In the genomic region with DNA sequence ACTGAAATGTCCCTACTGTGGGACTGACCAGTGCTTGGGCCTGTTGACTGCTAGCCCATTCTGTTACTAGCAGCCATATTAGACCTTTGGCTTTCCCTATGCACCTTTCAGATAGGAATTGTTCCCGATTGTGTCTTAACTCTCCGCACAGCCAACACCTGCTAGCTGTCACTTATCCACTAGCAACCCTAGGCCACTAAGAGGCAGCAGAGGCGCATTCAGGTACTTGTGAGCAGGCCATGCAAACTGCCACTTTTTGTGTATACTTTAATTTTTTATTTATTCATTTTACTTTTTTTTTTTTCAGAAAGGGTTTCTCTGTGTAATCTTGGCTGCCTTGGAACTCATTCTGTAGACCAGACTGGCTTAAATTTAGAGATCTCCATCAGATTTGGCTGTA, we compare ENCODE assay signal across 15 mouse cellular contexts. TPM values are rescaled to one million over a fixed set of nuclear protein-coding genes. Genes with fewer than 3 reads are reported as not detected.
DNase-seq lines count a peak whose midpoint lies in the region; ATAC-seq and TF ChIP-seq lines count a peak whose summit lies in the region.
"Had no signal": no experiment of that assay in that cellular context is flagged by ENCODE, and none has a peak within 500 bp of the region (broad histone marks: within the 10 kb centered on the region; RNA-seq: fewer than 3 reads in every experiment).

No protein-coding gene starts in this region.

- no peak for ATAC-seq in lung, embryonic 16.5 days (ENCODE audit: low read depth)
- no peak for ATAC-seq in forebrain, embryonic 16.5 days

- no peak for DNase-seq in kidney, adult 2 months
- no peak for DNase-seq in kidney, postnatal 4 days
- DNase-seq in lung, adult 18-20 months: no peak
- DNase-seq in adipocyte (ENCODE audit: low spot score): peak; percentile 59
- DNase-seq in induced T-regulatory cell, adult 2 months (ENCODE audit: low read depth): peak; percentile 40
- DNase-seq: adrenal gland, postnatal 25 days; cerebellum, adult 11 months; midbrain, embryonic 14.5 days had no signal

- H3K9me3 ChIP-seq in lung, embryonic 16.5 days (ENCODE audit: control insufficient read depth, low read length): no peaks in the 10 kb centered on the region
- H3K9me3 ChIP-seq in forebrain, embryonic 16.5 days (ENCODE audit: control insufficient read depth, low read length): no peaks in the 10 kb centered on the region
- H3K9me3 ChIP-seq: heart, embryonic 15.5 days; hindbrain, embryonic 15.5 days; limb, embryonic 12.5 days had no signal

- no peaks in the 10 kb centered on the region for H3K27me3 ChIP-seq in kidney, adult 2 months (replicated peaks; ENCODE audit: control insufficient read depth, insufficient read depth, low read length)
- no peaks in the 10 kb centered on the region for H3K27me3 ChIP-seq in lung, embryonic 16.5 days (ENCODE audit: control insufficient read depth, insufficient read depth, low read depth, low read length)
- H3K27me3 ChIP-seq in forebrain, embryonic 16.5 days (replicated peaks; ENCODE audit: control insufficient read depth, insufficient read depth, low read length): no peaks in the 10 kb centered on the region
- H3K27me3 ChIP-seq: heart, embryonic 15.5 days; hindbrain, embryonic 15.5 days; limb, embryonic 12.5 days had no signal

- no peaks in the 10 kb centered on the region for H3K4me1 ChIP-seq in kidney, adult 2 months (ENCODE audit: control insufficient read depth, insufficient read depth, low read length)
- H3K4me1 ChIP-seq in lung, embryonic 16.5 days (replicated peaks; ENCODE audit: control insufficient read depth, insufficient read depth, low read length): peaks cover 12% of the 10 kb centered on the region; the same call in 1 of the 2 replicates
- peaks cover 13% of the 10 kb centered on the region for H3K4me1 ChIP-seq in forebrain, embryonic 16.5 days (replicated peaks; ENCODE audit: control insufficient read depth, insufficient read depth, low read length)

- H3K4me3 ChIP-seq in kidney, adult 2 months (ENCODE audit: insufficient read depth, low read depth, low read length): no peak overlapping the region
- no peak overlapping the region for H3K4me3 ChIP-seq in lung, embryonic 16.5 days (ENCODE audit: low read length)
- no peak overlapping the region for H3K4me3 ChIP-seq in forebrain, embryonic 16.5 days (replicated peaks; ENCODE audit: low read length)
- H3K4me3 ChIP-seq: erythroblast, embryonic 14.5 days; heart, embryonic 15.5 days; hindbrain, embryonic 15.5 days; limb, embryonic 12.5 days had no signal

- H3K36me3 ChIP-seq in kidney, adult 2 months (ENCODE audit: control insufficient read depth, insufficient read depth, low read length): no peaks in the 10 kb centered on the region
- no peaks in the 10 kb centered on the region for H3K36me3 ChIP-seq in lung, embryonic 16.5 days (ENCODE audit: control insufficient read depth, insufficient read depth, low read length)
- no peaks in the 10 kb centered on the region for H3K36me3 ChIP-seq in forebrain, embryonic 16.5 days (ENCODE audit: control insufficient read depth, insufficient read depth)
- H3K36me3 ChIP-seq: heart, embryonic 15.5 days; hindbrain, embryonic 15.5 days had no signal

- TF ChIP-seq POLR2A in kidney, adult 2 months (IDR thresholded peaks at IDR 0.05; ENCODE audit: low read depth, low read length): no peak

- H3K27ac ChIP-seq in kidney, adult 2 months (ENCODE audit: insufficient read depth, low read depth, low read length): no peak overlapping the region
- no peak overlapping the region for H3K27ac ChIP-seq in lung, embryonic 16.5 days (ENCODE audit: low read length)
- H3K27ac ChIP-seq in forebrain, embryonic 16.5 days (ENCODE audit: low read length): no peak overlapping the region
- H3K27ac ChIP-seq: heart, embryonic 15.5 days; hindbrain, embryonic 15.5 days; limb, embryonic 12.5 days; macrophage had no signal

- TF ChIP-seq CTCF in kidney, adult 2 months (conservative IDR thresholded peaks at IDR 0.05; ENCODE audit: insufficient read depth, insufficient read length, low read depth, low read length): peak; percentile 35; the same call in 1 of the 2 replicates

- H3K9ac ChIP-seq in lung, embryonic 16.5 days (ENCODE audit: low read length): 0 out of 2 replicates have a peak overlapping the region, but pooled peaks have one; percentile 13
- no peak overlapping the region for H3K9ac ChIP-seq in forebrain, embryonic 16.5 days (replicated peaks; ENCODE audit: low read depth, low read length)
- H3K9ac ChIP-seq: heart, embryonic 15.5 days; hindbrain, embryonic 15.5 days; limb, embryonic 12.5 days had no signal

- 89% methylated on average over 3 of the region's 3 CpGs for WGBS in kidney, adult 2 months
- WGBS in lung, embryonic 16.5 days: 67% methylated on average over 3 of the region's 3 CpGs
- WGBS in forebrain, embryonic 16.5 days: 85% methylated on average over 3 of the region's 3 CpGs

- no peak overlapping the region for H3K4me2 ChIP-seq in lung, embryonic 16.5 days (ENCODE audit: low read depth, low read length)
- no peak overlapping the region for H3K4me2 ChIP-seq in forebrain, embryonic 16.5 days (ENCODE audit: low read length)
- H3K4me2 ChIP-seq: heart, embryonic 15.5 days; hindbrain, embryonic 15.5 days; limb, embryonic 12.5 days had no signal

RNA-seq across cellular contexts. Expression of a gene that starts 13.0 kb away (rescaled TPM):
- polyA plus RNA-seq in kidney, adult 2 months (2012; rRNA removed): 77.2 and 77.8 TPM in 2 replicates
- polyA plus RNA-seq in lung, embryonic 16.5 days (2015; fragmentation: Nextera tagmentation; extraction: Ambion mirVana): 126 and 127 TPM in 2 replicates
- polyA plus RNA-seq in forebrain, embryonic 16.5 days (2015; fragmentation: Nextera tagmentation; extraction: Ambion mirVana): 7.3 and 9.6 TPM in 2 replicates

RNA-seq across cellular contexts. Expression of a gene that starts 33.7 kb away (rescaled TPM):
- 47.9 and 57.1 TPM in 2 replicates for polyA plus RNA-seq in kidney, adult 2 months (2012; rRNA removed)
- 150 and 155 TPM in 2 replicates for polyA plus RNA-seq in lung, embryonic 16.5 days (2015; fragmentation: Nextera tagmentation; extraction: Ambion mirVana)
- polyA plus RNA-seq in forebrain, embryonic 16.5 days (2015; fragmentation: Nextera tagmentation; extraction: Ambion mirVana): 870 and 902 TPM in 2 replicates

Comparison
In these comparisons a context has a peak if more than half of its experiments do, and no peak if none do; other contexts are left out.
1. DNase-seq: peak in adipocyte (single experiment) and induced T-regulatory cell, adult 2 months (single experiment); none in kidney, adult 2 months (single experiment), kidney, postnatal 4 days (0 of 2) and lung, adult 18-20 months (0 of 2).